Mouse (Mus musculus): ENCODE data around the gene Idh1. TPM values are rescaled to one million over a fixed set of nuclear protein-coding genes. Genes with fewer than 3 reads are reported as not detected.

Gene Idh1
- polyA plus RNA-seq, 1 experiment from 2014 or later, result 329 TPM

GRCm38 (mm10) chr1:65198425-65198824, 12.1 kb upstream of the Idh1 start:
- H3K4me3 ChIP-seq (ENCODE audit: low read length), result no peak overlapping the region

GRCm38 (mm10) chr1:65193226-65193625, 6.9 kb upstream of the Idh1 start:
- Histone ChIP-seq H3K9ac (replicated peaks; ENCODE audit: low read length) (no peak overlapping the region), H3K36me3 (ENCODE audit: insufficient read depth, low read length) (peaks cover 26% of the 10 kb centered on the region), H3K9me3 (ENCODE audit: low read length) (no peaks in the 10 kb centered on the region), H3K27ac (ENCODE audit: low read length) (no peak overlapping the region), H3K4me1 (ENCODE audit: insufficient read depth, low read length) (no peaks in the 10 kb centered on the region), H3K4me3 (ENCODE audit: low read length) (no peak overlapping the region), H3K27me3 (ENCODE audit: insufficient read depth, low read length) (no peaks in the 10 kb centered on the region), H3K4me2 (replicated peaks; ENCODE audit: low read depth, low read length) (no peak overlapping the region)
- 95% methylated on average over 2 of the region's 2 CpGs for WGBS
- ATAC-seq (ENCODE audit: low FRiP score, low TSS enrichment), result no peak

More at GRCm38 (mm10) chr1:65198425-65198824, 12.1 kb upstream of the Idh1 start:
- Histone ChIP-seq H3K27me3 (ENCODE audit: insufficient read depth, low read length) (no peaks in the 10 kb centered on the region), H3K9me3 (ENCODE audit: low read length) (no peaks in the 10 kb centered on the region), H3K36me3 (ENCODE audit: insufficient read depth, low read length) (peaks cover 14% of the 10 kb centered on the region; the same call in 1 of the 2 replicates), H3K4me1 (ENCODE audit: insufficient read depth, low read length) (no peaks in the 10 kb centered on the region), H3K27ac (ENCODE audit: low read length) (no peak overlapping the region), H3K9ac (replicated peaks; ENCODE audit: low read length) (no peak overlapping the region), H3K4me2 (replicated peaks; ENCODE audit: low read depth, low read length) (no peak overlapping the region)
- ATAC-seq (ENCODE audit: low FRiP score, low TSS enrichment), result no peak
- 86% methylated on average over 2 of the region's 2 CpGs for WGBS

GRCm38 (mm10) chr1:65190172-65190571, 3.9 kb upstream of the Idh1 start:
- WGBS, result 74% methylated on average over 4 of the region's 4 CpGs
- Histone ChIP-seq H3K36me3 (ENCODE audit: insufficient read depth, low read length) (peaks cover 12% of the 10 kb centered on the region), H3K27me3 (ENCODE audit: insufficient read depth, low read length) (no peaks in the 10 kb centered on the region), H3K9ac (replicated peaks; ENCODE audit: low read length) (no peak overlapping the region), H3K4me2 (replicated peaks; ENCODE audit: low read depth, low read length) (no peak overlapping the region), H3K4me1 (ENCODE audit: insufficient read depth, low read length) (peaks cover 11% of the 10 kb centered on the region), H3K9me3 (ENCODE audit: low read length) (no peaks in the 10 kb centered on the region), H3K27ac (ENCODE audit: low read length) (no peak overlapping the region), H3K4me3 (ENCODE audit: low read length) (no peak overlapping the region)
- ATAC-seq (ENCODE audit: low FRiP score, low TSS enrichment), result no peak

- Histone ChIP-seq H3K4me3 (ENCODE audit: low read length) (peak overlapping the region; percentile 85), H3K36me3 (ENCODE audit: insufficient read depth, low read length) (0 out of 2 replicates have a peak, but pooled peaks cover 4% of the 10 kb centered on the region), H3K27ac (ENCODE audit: low read length) (peak overlapping the region; percentile 53), H3K9ac (replicated peaks; ENCODE audit: low read length) (peak overlapping the region; percentile 86), H3K9me3 (ENCODE audit: low read length) (no peaks in the 10 kb centered on the region), H3K27me3 (ENCODE audit: insufficient read depth, low read length) (peaks cover 3% of the 10 kb centered on the region; the same call in 1 of the 2 replicates), H3K4me1 (ENCODE audit: insufficient read depth, low read length) (peaks cover 11% of the 10 kb centered on the region), H3K4me2 (replicated peaks; ENCODE audit: low read depth, low read length) (peak overlapping the region; percentile 86)
- ATAC-seq (ENCODE audit: low FRiP score, low TSS enrichment), result no peak; the same call in 1 of the 2 replicates
- 0% methylated on average over 6 of the region's 6 CpGs for WGBS
Measured at GRCm38 (mm10) chr1:65187074-65187430, 752 bp upstream of the Idh1 start.

- Histone ChIP-seq H3K27ac (ENCODE audit: low read length) (0 out of 2 replicates have a peak overlapping the region, but pooled peaks have one; percentile 24), H3K9ac (replicated peaks; ENCODE audit: low read length) (peak overlapping the region; percentile 72), H3K36me3 (ENCODE audit: insufficient read depth, low read length) (no peaks in the 10 kb centered on the region), H3K9me3 (ENCODE audit: low read length) (no peaks in the 10 kb centered on the region), H3K4me2 (replicated peaks; ENCODE audit: low read depth, low read length) (peak overlapping the region; percentile 86), H3K4me3 (ENCODE audit: low read length) (peak overlapping the region; percentile 85), H3K4me1 (ENCODE audit: insufficient read depth, low read length) (peaks cover 11% of the 10 kb centered on the region), H3K27me3 (ENCODE audit: insufficient read depth, low read length) (peaks cover 3% of the 10 kb centered on the region; the same call in 1 of the 2 replicates)
- no peak for ATAC-seq (ENCODE audit: low FRiP score, low TSS enrichment)
- WGBS, result 28% methylated on average over 12 of the region's 12 CpGs
Measured at GRCm38 (mm10) chr1:65185524-65186205, 635 bp downstream of the Idh1 start.

GRCm38 (mm10) chr1:65185011-65185410, 1.3 kb downstream of the Idh1 start:
- Histone ChIP-seq H3K27ac (ENCODE audit: low read length) (no peak overlapping the region), H3K4me3 (ENCODE audit: low read length) (no peak overlapping the region), H3K9me3 (ENCODE audit: low read length) (no peaks in the 10 kb centered on the region), H3K4me1 (ENCODE audit: insufficient read depth, low read length) (peaks cover 11% of the 10 kb centered on the region), H3K36me3 (ENCODE audit: insufficient read depth, low read length) (no peaks in the 10 kb centered on the region), H3K27me3 (ENCODE audit: insufficient read depth, low read length) (peaks cover 3% of the 10 kb centered on the region; the same call in 1 of the 2 replicates), H3K4me2 (replicated peaks; ENCODE audit: low read depth, low read length) (no peak overlapping the region), H3K9ac (replicated peaks; ENCODE audit: low read length) (no peak overlapping the region)
- no peak for ATAC-seq (ENCODE audit: low FRiP score, low TSS enrichment)
- WGBS, result 79% methylated on average over 8 of the region's 8 CpGs

- Histone ChIP-seq H3K4me3 (ENCODE audit: low read length) (no peak overlapping the region), H3K27me3 (ENCODE audit: insufficient read depth, low read length) (peaks cover 3% of the 10 kb centered on the region; the same call in 1 of the 2 replicates), H3K9me3 (ENCODE audit: low read length) (no peaks in the 10 kb centered on the region), H3K36me3 (ENCODE audit: insufficient read depth, low read length) (no peaks in the 10 kb centered on the region), H3K9ac (replicated peaks; ENCODE audit: low read length) (no peak overlapping the region), H3K27ac (ENCODE audit: low read length) (no peak overlapping the region), H3K4me2 (replicated peaks; ENCODE audit: low read depth, low read length) (no peak overlapping the region), H3K4me1 (ENCODE audit: insufficient read depth, low read length) (peaks cover 15% of the 10 kb centered on the region)
- no peak for ATAC-seq (ENCODE audit: low FRiP score, low TSS enrichment)
- 74% methylated on average over 2 of the region's 2 CpGs for WGBS
Measured at GRCm38 (mm10) chr1:65183994-65184393, 2.3 kb downstream of the Idh1 start.

- ATAC-seq (ENCODE audit: low FRiP score, low TSS enrichment), result no peak
- Histone ChIP-seq H3K36me3 (ENCODE audit: insufficient read depth, low read length) (no peaks in the 10 kb centered on the region), H3K4me2 (replicated peaks; ENCODE audit: low read depth, low read length) (no peak overlapping the region), H3K4me1 (ENCODE audit: insufficient read depth, low read length) (peaks cover 19% of the 10 kb centered on the region), H3K4me3 (ENCODE audit: low read length) (no peak overlapping the region), H3K9me3 (ENCODE audit: low read length) (no peaks in the 10 kb centered on the region), H3K9ac (replicated peaks; ENCODE audit: low read length) (no peak overlapping the region), H3K27me3 (ENCODE audit: insufficient read depth, low read length) (peaks cover 3% of the 10 kb centered on the region; the same call in 1 of the 2 replicates), H3K27ac (ENCODE audit: low read length) (no peak overlapping the region)
- 78% methylated on average over 5 of the region's 5 CpGs for WGBS
Measured at GRCm38 (mm10) chr1:65181459-65181858, 4.8 kb downstream of the Idh1 start.

- H3K36me3 ChIP-seq (ENCODE audit: insufficient read depth, low read length), result no peaks in the 10 kb centered on the region
- peak overlapping the region; percentile 52 for H3K9ac ChIP-seq (replicated peaks; ENCODE audit: low read length)
- ATAC-seq (ENCODE audit: low FRiP score, low TSS enrichment), result no peak
- peak overlapping the region; percentile 66 for H3K4me2 ChIP-seq (replicated peaks; ENCODE audit: low read depth, low read length)
- no peaks in the 10 kb centered on the region for H3K27me3 ChIP-seq (ENCODE audit: insufficient read depth, low read length)
- H3K27ac ChIP-seq (ENCODE audit: low read length), result peak overlapping the region; percentile 97
- WGBS, result 3% methylated on average over 11 of the region's 11 CpGs
- 0 out of 2 replicates have a peak, but pooled peaks cover 18% of the 10 kb centered on the region for H3K4me1 ChIP-seq (ENCODE audit: insufficient read depth, low read length)
- no peaks in the 10 kb centered on the region for H3K9me3 ChIP-seq (ENCODE audit: low read length)
- peak overlapping the region; percentile 80 for H3K4me3 ChIP-seq (ENCODE audit: low read length)
Measured at GRCm38 (mm10) chr1:65179634-65180249, 6.6 kb downstream of the Idh1 start.
